Mouse (Mus musculus) liver, embryonic 12.5 days (tissue): Measurements from ENCODE around the gene Hk3. TPM values are rescaled to one million over a fixed set of nuclear protein-coding genes. Genes with fewer than 3 reads are reported as not detected.

Experiments used
- ATAC-seq: fragments of 200-750 bp; cut with Nextera tagmentation; 2 replicates; pipeline ENCODE4 v1.8.0; 2017; ENCODE audit warnings: moderate number of reproducible peaks, mild to moderate bottlenecking, moderate library complexity
- H3K27ac ChIP-seq: fragments of 300-500 bp; sonication (generic); 2 replicates; pipeline ENCODE4 v1.5.1; 2016; ENCODE audit warnings: mild to moderate bottlenecking
- H3K27me3 ChIP-seq: fragments of 300-500 bp; sonication (generic); replicated peaks from 2 replicates; pipeline ENCODE4 v1.6.1; 2016; ENCODE audit warnings: mild to moderate bottlenecking, moderate library complexity
- H3K36me3 ChIP-seq: fragments of 300-500 bp; sonication (generic); 2 replicates; pipeline ENCODE4 v1.6.1; 2016; ENCODE audit warnings: mild to moderate bottlenecking, moderate library complexity
- H3K4me1 ChIP-seq: fragments of 300-500 bp; sonication (generic); 2 replicates; pipeline ENCODE4 v1.6.1; 2016
- H3K4me2 ChIP-seq: fragments of 300-500 bp; sonication (generic); 2 replicates; pipeline ENCODE4 v1.6.1; 2016; ENCODE audit warnings: mild to moderate bottlenecking, moderate library complexity
- H3K4me3 ChIP-seq: fragments of 300-500 bp; sonication (generic); 2 replicates; pipeline ENCODE4 v1.5.1; 2016; ENCODE audit warnings: mild to moderate bottlenecking, moderate library complexity
- H3K9ac ChIP-seq: fragments of 300-500 bp; sonication (generic); 2 replicates; pipeline ENCODE4 v1.6.1; 2016; ENCODE audit warnings: mild to moderate bottlenecking, moderate library complexity
- H3K9me3 ChIP-seq: fragments of 300-500 bp; sonication (generic); replicated peaks from 2 replicates; pipeline ENCODE4 v1.6.1; 2016; ENCODE audit warnings: mild to moderate bottlenecking, moderate library complexity
- WGBS: fragments of 180-500 bp; shearing (Covaris S2); methylation state at CpG from one replicate; pipeline ENCODE4 v1.1.7; 2016; ENCODE audit not compliant: insufficient replicate concordance; 5-methylcytosine and 5-hydroxymethylcytosine counted together
- polyA plus RNA-seq: library from polyadenylated mRNA; unstranded; fragments of >200 nt; fragmentation: Nextera tagmentation; extraction: Ambion mirVana; gene quantifications from 2 replicates; pipeline ENCODE4 v1.2.1, GENCODE M21; 2016

Hk3 gene
- polyA plus RNA-seq, 1 experiment from 2014 or later = 3.0 TPM

GRCm38 (mm10) chr13:55000433-55000832 lies 20.8 kb downstream of the Hk3 start:
- Histone ChIP-seq H3K4me2 (no peak overlapping the region), H3K27me3 (0 out of 2 replicates have a peak, but pooled peaks cover 4% of the 10 kb centered on the region), H3K4me1 (no peaks in the 10 kb centered on the region), H3K36me3 (no peaks in the 10 kb centered on the region), H3K9me3 (no peaks in the 10 kb centered on the region), H3K27ac (no peak overlapping the region), H3K4me3 (no peak overlapping the region), H3K9ac (no peak overlapping the region)
- ATAC-seq = no peak
- 64% methylated on average over 10 of the region's 10 CpGs for WGBS

- H3K36me3 ChIP-seq = no peaks in the 10 kb centered on the region
- no peak for ATAC-seq
- 77% methylated on average over 8 of the region's 8 CpGs for WGBS
- peaks cover 7% of the 10 kb centered on the region; the same call in 1 of the 2 replicates for H3K4me1 ChIP-seq
- no peak overlapping the region for H3K4me3 ChIP-seq
- H3K9me3 ChIP-seq = no peaks in the 10 kb centered on the region
- no peak overlapping the region for H3K4me2 ChIP-seq
- no peak overlapping the region for H3K27ac ChIP-seq
- H3K27me3 ChIP-seq = 0 out of 2 replicates have a peak, but pooled peaks cover 8% of the 10 kb centered on the region
- H3K9ac ChIP-seq = no peak overlapping the region
Measured at GRCm38 (mm10) chr13:54997568-54997967, 23.6 kb downstream of the Hk3 start.

- Histone ChIP-seq H3K36me3 (no peaks in the 10 kb centered on the region), H3K27ac (no peak overlapping the region), H3K9me3 (no peaks in the 10 kb centered on the region), H3K4me2 (no peak overlapping the region), H3K4me3 (no peak overlapping the region), H3K4me1 (peaks cover 7% of the 10 kb centered on the region; the same call in 1 of the 2 replicates), H3K27me3 (0 out of 2 replicates have a peak, but pooled peaks cover 17% of the 10 kb centered on the region), H3K9ac (no peak overlapping the region)
- WGBS = 33% methylated on average over 6 of the region's 6 CpGs
- no peak for ATAC-seq
Measured at GRCm38 (mm10) chr13:54995161-54995560, 26.0 kb downstream of the Hk3 start.

GRCm38 (mm10) chr13:54994576-54994975 lies 26.6 kb downstream of the Hk3 start:
- Histone ChIP-seq H3K9ac (peak overlapping the region; percentile 14; the same call in 1 of the 2 replicates), H3K4me2 (no peak overlapping the region), H3K4me3 (no peak overlapping the region), H3K36me3 (no peaks in the 10 kb centered on the region), H3K9me3 (no peaks in the 10 kb centered on the region), H3K4me1 (peaks cover 7% of the 10 kb centered on the region; the same call in 1 of the 2 replicates), H3K27ac (no peak overlapping the region), H3K27me3 (0 out of 2 replicates have a peak, but pooled peaks cover 17% of the 10 kb centered on the region)
- ATAC-seq = no peak
- WGBS = 36% methylated on average over 4 of the region's 4 CpGs

GRCm38 (mm10) chr13:54992215-54992614 lies 29.0 kb downstream of the Hk3 start:
- H3K9ac ChIP-seq = no peak overlapping the region
- no peak overlapping the region for H3K27ac ChIP-seq
- H3K4me1 ChIP-seq = peaks cover 16% of the 10 kb centered on the region; the same call in 1 of the 2 replicates
- ATAC-seq = no peak
- H3K36me3 ChIP-seq = no peaks in the 10 kb centered on the region
- no peaks in the 10 kb centered on the region for H3K9me3 ChIP-seq
- 72% methylated on average over 7 of the region's 7 CpGs for WGBS
- H3K4me2 ChIP-seq = no peak overlapping the region
- H3K27me3 ChIP-seq = 0 out of 2 replicates have a peak, but pooled peaks cover 17% of the 10 kb centered on the region
- no peak overlapping the region for H3K4me3 ChIP-seq

GRCm38 (mm10) chr13:54988181-54988760 lies 32.9 kb downstream of the Hk3 start:
- no peak overlapping the region for H3K4me2 ChIP-seq
- no peaks in the 10 kb centered on the region for H3K9me3 ChIP-seq
- no peak overlapping the region for H3K9ac ChIP-seq
- H3K4me3 ChIP-seq = no peak overlapping the region
- H3K4me1 ChIP-seq = peaks cover 9% of the 10 kb centered on the region; the same call in 1 of the 2 replicates
- WGBS = 19% methylated on average over 7 of the region's 7 CpGs
- H3K27ac ChIP-seq = no peak overlapping the region
- H3K36me3 ChIP-seq = no peaks in the 10 kb centered on the region
- 0 out of 2 replicates have a peak, but pooled peaks cover 12% of the 10 kb centered on the region for H3K27me3 ChIP-seq
- no peak for ATAC-seq

- no peak overlapping the region for H3K27ac ChIP-seq
- H3K36me3 ChIP-seq = no peaks in the 10 kb centered on the region
- H3K9me3 ChIP-seq = no peaks in the 10 kb centered on the region
- no peak overlapping the region for H3K9ac ChIP-seq
- no peak overlapping the region for H3K4me3 ChIP-seq
- no peak overlapping the region for H3K4me2 ChIP-seq
- H3K4me1 ChIP-seq = peaks cover 9% of the 10 kb centered on the region; the same call in 1 of the 2 replicates
- ATAC-seq = no peak
- 0 out of 2 replicates have a peak, but pooled peaks cover 9% of the 10 kb centered on the region for H3K27me3 ChIP-seq
- 63% methylated on average over 9 of the region's 9 CpGs for WGBS
Measured at GRCm38 (mm10) chr13:54987405-54987804, 33.8 kb downstream of the Hk3 start.

- no peak for ATAC-seq
- WGBS = 35% methylated on average over 2 of the region's 2 CpGs
Measured at GRCm38 (mm10) chr13:54983614-54984013, 37.6 kb downstream of the Hk3 start.

GRCm38 (mm10) chr13:54983001-54983400 lies 38.2 kb downstream of the Hk3 start:
- H3K27me3 ChIP-seq = peaks cover 13% of the 10 kb centered on the region; the same call in 1 of the 2 replicates
- H3K4me2 ChIP-seq = no peak overlapping the region
- no peak overlapping the region for H3K27ac ChIP-seq
- H3K4me3 ChIP-seq = no peak overlapping the region
- H3K4me1 ChIP-seq = peaks cover 8% of the 10 kb centered on the region; the same call in 1 of the 2 replicates
- no peaks in the 10 kb centered on the region for H3K36me3 ChIP-seq
- no peaks in the 10 kb centered on the region for H3K9me3 ChIP-seq
- WGBS = 41% methylated on average over 8 of the region's 8 CpGs
- no peak for ATAC-seq
- no peak overlapping the region for H3K9ac ChIP-seq

More at GRCm38 (mm10) chr13:54983614-54984013, 37.6 kb downstream of the Hk3 start:
- H3K4me2 ChIP-seq = no peak overlapping the region
- H3K27me3 ChIP-seq = peaks cover 13% of the 10 kb centered on the region; the same call in 1 of the 2 replicates
- H3K4me1 ChIP-seq = peaks cover 9% of the 10 kb centered on the region; the same call in 1 of the 2 replicates
- no peak overlapping the region for H3K4me3 ChIP-seq
- no peaks in the 10 kb centered on the region for H3K36me3 ChIP-seq
- no peak overlapping the region for H3K9ac ChIP-seq
- H3K27ac ChIP-seq = no peak overlapping the region
- H3K9me3 ChIP-seq = no peaks in the 10 kb centered on the region

- H3K4me3 ChIP-seq = no peak overlapping the region
- no peaks in the 10 kb centered on the region for H3K9me3 ChIP-seq
- ATAC-seq = no peak
- H3K27me3 ChIP-seq = peaks cover 13% of the 10 kb centered on the region; the same call in 1 of the 2 replicates
- 63% methylated on average over 12 of the region's 12 CpGs for WGBS
- no peak overlapping the region for H3K4me2 ChIP-seq
- H3K4me1 ChIP-seq = no peaks in the 10 kb centered on the region
- no peak overlapping the region for H3K27ac ChIP-seq
- no peak overlapping the region for H3K9ac ChIP-seq
- no peaks in the 10 kb centered on the region for H3K36me3 ChIP-seq
Measured at GRCm38 (mm10) chr13:54980957-54981356, 40.2 kb downstream of the Hk3 start.

- H3K36me3 ChIP-seq = no peaks in the 10 kb centered on the region
- 55% methylated on average over 8 of the region's 8 CpGs for WGBS
- no peaks in the 10 kb centered on the region for H3K9me3 ChIP-seq
- H3K27ac ChIP-seq = no peak overlapping the region
- no peak overlapping the region for H3K9ac ChIP-seq
- no peak for ATAC-seq
- H3K4me1 ChIP-seq = no peaks in the 10 kb centered on the region
- no peak overlapping the region for H3K4me2 ChIP-seq
- no peak overlapping the region for H3K4me3 ChIP-seq
- peaks cover 13% of the 10 kb centered on the region; the same call in 1 of the 2 replicates for H3K27me3 ChIP-seq
Measured at GRCm38 (mm10) chr13:54978804-54979203, 42.4 kb downstream of the Hk3 start.

GRCm38 (mm10) chr13:54975546-54975945 lies 45.6 kb downstream of the Hk3 start:
- WGBS = 58% methylated on average over 3 of the region's 3 CpGs
- no peak overlapping the region for H3K4me2 ChIP-seq
- ATAC-seq = no peak
- no peak overlapping the region for H3K27ac ChIP-seq
- no peaks in the 10 kb centered on the region for H3K9me3 ChIP-seq
- no peak overlapping the region for H3K4me3 ChIP-seq
- peaks cover 9% of the 10 kb centered on the region; the same call in 1 of the 2 replicates for H3K27me3 ChIP-seq
- H3K36me3 ChIP-seq = no peaks in the 10 kb centered on the region
- no peak overlapping the region for H3K9ac ChIP-seq
- no peaks in the 10 kb centered on the region for H3K4me1 ChIP-seq
